Mouse (Mus musculus) kidney, adult 2 months (tissue): ENCODE results near the gene Cpz.

Experiments
- CTCF ChIP-seq: fragments of 200-500 bp; conservative IDR thresholded peaks from 2 replicates; pipeline ENCODE4 v1.5.1; 2011; ENCODE audit warnings: low read depth, mild to moderate bottlenecking, control low read depth, low read length, moderate library complexity, mixed read lengths; ENCODE audit not compliant: insufficient read depth, insufficient read length
- POLR2A ChIP-seq: fragments of 200-500 bp; IDR thresholded peaks from one replicate; pipeline ENCODE4 v1.6.1; 2011; ENCODE audit warnings: low read depth, low read length, control low read depth

DNA sequence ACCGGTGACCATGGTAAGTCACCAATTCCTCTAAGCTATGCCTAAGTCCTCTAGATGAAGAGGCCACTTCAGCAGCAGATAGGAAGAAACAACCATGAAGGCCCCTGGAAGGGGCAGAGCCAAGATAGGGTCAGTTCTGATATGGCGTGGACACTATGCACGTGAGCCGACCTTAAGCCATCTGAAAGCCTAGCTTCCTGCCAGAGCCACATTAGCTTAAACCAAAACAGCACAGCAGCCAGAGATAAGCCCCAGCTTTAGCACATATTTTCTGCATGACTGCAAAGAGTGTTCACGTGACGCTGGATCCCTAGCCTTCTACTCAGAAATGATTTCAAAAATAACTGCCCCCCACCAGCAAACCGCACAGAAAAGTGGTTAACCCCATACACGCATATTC is 33.9 kb upstream of the Cpz start:
- no peak for TF ChIP-seq CTCF
- TF ChIP-seq POLR2A, result no peak
